Mouse (Mus musculus): ENCODE data around the gene Zscan26. TPM values are rescaled to one million over a fixed set of nuclear protein-coding genes. Genes with fewer than 3 reads are reported as not detected.
"Not testable (repeated sequence)": the region's sequence is repeated elsewhere in the genome, so short reads cannot be mapped to it uniquely, and the experiment has no call there.

Zscan26 gene
- polyA plus RNA-seq, 1 experiment from 2014 or later = 22.5 TPM

GRCm38 (mm10) chr13:21462516-21462915, 9.0 kb upstream of the Zscan26 start:
- not testable (repeated sequence) for H3K9ac ChIP-seq; H3K27ac ChIP-seq; ATAC-seq (ENCODE audit: low FRiP score); H3K27me3 ChIP-seq; H3K36me3 ChIP-seq; H3K4me3 ChIP-seq; H3K9me3 ChIP-seq; H3K4me2 ChIP-seq; H3K4me1 ChIP-seq (replicated peaks)
- 47% methylated on average over 9 of the region's 9 CpGs for WGBS

GRCm38 (mm10) chr13:21456347-21456746, 2.8 kb upstream of the Zscan26 start:
- Histone ChIP-seq H3K4me2 (no peak overlapping the region), H3K4me3 (no peak overlapping the region), H3K27me3 (peaks cover 24% of the 10 kb centered on the region), H3K9ac (no peak overlapping the region), H3K27ac (no peak overlapping the region), H3K9me3 (no peaks in the 10 kb centered on the region), H3K36me3 (0 out of 2 replicates have a peak, but pooled peaks cover 2% of the 10 kb centered on the region), H3K4me1 (replicated peaks) (peaks cover 17% of the 10 kb centered on the region)
- no peak for ATAC-seq (ENCODE audit: low FRiP score)
- WGBS = 13% methylated on average over 4 of the region's 4 CpGs

- Histone ChIP-seq H3K4me1 (replicated peaks) (peaks cover 21% of the 10 kb centered on the region), H3K36me3 (peaks cover 8% of the 10 kb centered on the region; the same call in 1 of the 2 replicates), H3K9ac (no peak overlapping the region), H3K27ac (no peak overlapping the region), H3K4me2 (no peak overlapping the region), H3K27me3 (peaks cover 21% of the 10 kb centered on the region), H3K4me3 (no peak overlapping the region), H3K9me3 (no peaks in the 10 kb centered on the region)
- no peak for ATAC-seq (ENCODE audit: low FRiP score)
- WGBS = 91% methylated on average over 3 of the region's 3 CpGs
Measured at GRCm38 (mm10) chr13:21454133-21454532, 603 bp upstream of the Zscan26 start.

GRCm38 (mm10) chr13:21453042-21453441, 488 bp downstream of the Zscan26 start:
- H3K27me3 ChIP-seq = peaks cover 21% of the 10 kb centered on the region
- H3K4me2 ChIP-seq = peak overlapping the region; percentile 70
- peaks cover 21% of the 10 kb centered on the region for H3K4me1 ChIP-seq (replicated peaks)
- ATAC-seq (ENCODE audit: low FRiP score) = no peak
- H3K9ac ChIP-seq = peak overlapping the region; percentile 77
- H3K36me3 ChIP-seq = peaks cover 19% of the 10 kb centered on the region
- H3K9me3 ChIP-seq = no peaks in the 10 kb centered on the region
- WGBS = 3% methylated on average over 13 of the region's 13 CpGs
- H3K4me3 ChIP-seq = peak overlapping the region; percentile 75
- peak overlapping the region; percentile 80 for H3K27ac ChIP-seq

- Histone ChIP-seq H3K4me1 (replicated peaks) (peaks cover 21% of the 10 kb centered on the region), H3K9me3 (no peaks in the 10 kb centered on the region), H3K27ac (no peak overlapping the region), H3K4me2 (no peak overlapping the region), H3K27me3 (no peaks in the 10 kb centered on the region), H3K9ac (no peak overlapping the region), H3K36me3 (peaks cover 65% of the 10 kb centered on the region), H3K4me3 (no peak overlapping the region)
- WGBS = 88% methylated on average over 16 of the region's 16 CpGs
- ATAC-seq (ENCODE audit: low FRiP score) = no peak
Measured at GRCm38 (mm10) chr13:21447856-21448614, 5.5 kb downstream of the Zscan26 start.

GRCm38 (mm10) chr13:21446796-21447195, 6.7 kb downstream of the Zscan26 start:
- Histone ChIP-seq H3K27ac (no peak overlapping the region), H3K4me2 (no peak overlapping the region), H3K4me3 (no peak overlapping the region), H3K27me3 (no peaks in the 10 kb centered on the region), H3K9ac (no peak overlapping the region), H3K9me3 (no peaks in the 10 kb centered on the region), H3K4me1 (replicated peaks) (peaks cover 9% of the 10 kb centered on the region), H3K36me3 (peaks cover 70% of the 10 kb centered on the region)
- no peak for ATAC-seq (ENCODE audit: low FRiP score)
- 93% methylated on average over 9 of the region's 9 CpGs for WGBS

- Histone ChIP-seq H3K4me3 (peak overlapping the region; percentile 59), H3K4me2 (peak overlapping the region; percentile 81), H3K27ac (peak overlapping the region; percentile 89), H3K36me3 (peaks cover 34% of the 10 kb centered on the region), H3K9ac (peak overlapping the region; percentile 81), H3K9me3 (no peaks in the 10 kb centered on the region), H3K27me3 (no peaks in the 10 kb centered on the region), H3K4me1 (replicated peaks) (peaks cover 14% of the 10 kb centered on the region)
- 18% methylated on average over 10 of the region's 10 CpGs for WGBS
- ATAC-seq (ENCODE audit: low FRiP score) = peak; percentile 57
Measured at GRCm38 (mm10) chr13:21441207-21441572, 12.3 kb downstream of the Zscan26 start.

GRCm38 (mm10) chr13:21440503-21441206, 12.9 kb downstream of the Zscan26 start, which contains the start of gene Pgbd1:
Gene Pgbd1, minus strand, starts transcription at chr13:21441058.
- peaks cover 29% of the 10 kb centered on the region for H3K36me3 ChIP-seq
- ATAC-seq (ENCODE audit: low FRiP score) = peak; percentile 97
- peak within 1 kb of the TSS; percentile 81 for H3K4me2 ChIP-seq
- peak within 1 kb of the TSS; percentile 89 for H3K27ac ChIP-seq
- 2% methylated on average over 32 of the region's 32 CpGs for WGBS
- no peaks in the 10 kb centered on the region for H3K27me3 ChIP-seq
- H3K9ac ChIP-seq = peak within 1 kb of the TSS; percentile 81
- peak within 1 kb of the TSS; percentile 59 for H3K4me3 ChIP-seq
- peaks cover 14% of the 10 kb centered on the region for H3K4me1 ChIP-seq (replicated peaks)
- no peaks in the 10 kb centered on the region for H3K9me3 ChIP-seq

GRCm38 (mm10) chr13:21435476-21435875, 18.1 kb downstream of the Zscan26 start:
- ATAC-seq (ENCODE audit: low FRiP score) = no peak
- H3K27me3 ChIP-seq = no peaks in the 10 kb centered on the region
- H3K27ac ChIP-seq = no peak overlapping the region
- H3K4me1 ChIP-seq (replicated peaks) = peaks cover 8% of the 10 kb centered on the region
- no peak overlapping the region for H3K4me3 ChIP-seq
- H3K36me3 ChIP-seq = peaks cover 5% of the 10 kb centered on the region; the same call in 1 of the 2 replicates
- 89% methylated on average over 4 of the region's 4 CpGs for WGBS
- H3K4me2 ChIP-seq = no peak overlapping the region
- no peaks in the 10 kb centered on the region for H3K9me3 ChIP-seq
- no peak overlapping the region for H3K9ac ChIP-seq

GRCm38 (mm10) chr13:21427631-21428030, 25.9 kb downstream of the Zscan26 start:
- Histone ChIP-seq H3K4me3 (no peak overlapping the region), H3K4me1 (replicated peaks) (no peaks in the 10 kb centered on the region), H3K4me2 (no peak overlapping the region), H3K27me3 (no peaks in the 10 kb centered on the region), H3K36me3 (peaks cover 5% of the 10 kb centered on the region; the same call in 1 of the 2 replicates), H3K9me3 (no peaks in the 10 kb centered on the region), H3K9ac (no peak overlapping the region), H3K27ac (no peak overlapping the region)
- 97% methylated on average over 1 of the region's 1 CpGs for WGBS
- ATAC-seq (ENCODE audit: low FRiP score) = no peak

- ATAC-seq (ENCODE audit: low FRiP score) = no peak
- Histone ChIP-seq H3K4me3 (no peak overlapping the region), H3K9me3 (no peaks in the 10 kb centered on the region), H3K4me2 (no peak overlapping the region), H3K4me1 (replicated peaks) (no peaks in the 10 kb centered on the region), H3K27me3 (no peaks in the 10 kb centered on the region), H3K9ac (no peak overlapping the region), H3K36me3 (no peaks in the 10 kb centered on the region), H3K27ac (no peak overlapping the region)
- WGBS = 62% methylated on average over 5 of the region's 5 CpGs
Measured at GRCm38 (mm10) chr13:21423301-21423700, 30.2 kb downstream of the Zscan26 start.

GRCm38 (mm10) chr13:21418865-21419264, 34.7 kb downstream of the Zscan26 start:
- WGBS = 70% methylated on average over 6 of the region's 6 CpGs
- Histone ChIP-seq H3K9me3 (no peaks in the 10 kb centered on the region), H3K4me2 (no peak overlapping the region), H3K36me3 (no peaks in the 10 kb centered on the region), H3K4me3 (no peak overlapping the region), H3K27ac (no peak overlapping the region), H3K9ac (no peak overlapping the region), H3K4me1 (replicated peaks) (no peaks in the 10 kb centered on the region), H3K27me3 (no peaks in the 10 kb centered on the region)
- no peak for ATAC-seq (ENCODE audit: low FRiP score)

All from hindbrain, embryonic 13.5 days (tissue).